Comparison of ENCODE assay signal across 7 mouse cellular contexts in genomic region chr19:25406481-25407184, GRCm38 (mm10).
DNase-seq lines count a peak whose midpoint lies in the region; ATAC-seq lines count a peak whose summit lies in the region.

No protein-coding gene starts in this region.

- H3K4me1 ChIP-seq in embryonic facial prominence, embryonic 11.5 days (ENCODE audit: control insufficient read depth, insufficient read depth, low read length), result peaks cover 2% of the 10 kb centered on the region; the same call in 1 of the 2 replicates
- H3K4me1 ChIP-seq in limb, embryonic 12.5 days (replicated peaks), result peaks cover 67% of the 10 kb centered on the region
- H3K4me1 ChIP-seq in midbrain, embryonic 15.5 days, result peaks cover 15% of the 10 kb centered on the region
- peaks cover 30% of the 10 kb centered on the region for H3K4me1 ChIP-seq in stomach, embryonic 16.5 days (ENCODE audit: control insufficient read depth, insufficient read depth, low read length)

- peak; percentile 85 for ATAC-seq in embryonic facial prominence, embryonic 11.5 days (replicated peaks; ENCODE audit: insufficient number of reproducible peaks, low FRiP score, low TSS enrichment, low read depth)
- ATAC-seq in limb, embryonic 12.5 days (ENCODE audit: insufficient number of reproducible peaks, insufficient read depth, low FRiP score, low TSS enrichment, low read depth), result peak; percentile 87
- peak; percentile 77 for ATAC-seq in midbrain, embryonic 15.5 days (replicated peaks)
- peak; percentile 91 for ATAC-seq in stomach, embryonic 16.5 days (ENCODE audit: insufficient read depth, low FRiP score)

- peak overlapping the region; percentile 42 for H3K4me3 ChIP-seq in embryonic facial prominence, embryonic 11.5 days (ENCODE audit: low read depth, low read length)
- H3K4me3 ChIP-seq in limb, embryonic 12.5 days (replicated peaks), result peak overlapping the region; percentile 52
- H3K4me3 ChIP-seq in midbrain, embryonic 15.5 days, result peak overlapping the region; percentile 37
- H3K4me3 ChIP-seq in stomach, embryonic 16.5 days (replicated peaks; ENCODE audit: low read length), result peak overlapping the region; percentile 52

- H3K9ac ChIP-seq in embryonic facial prominence, embryonic 11.5 days (replicated peaks; ENCODE audit: low read length), result peak overlapping the region; percentile 70
- H3K9ac ChIP-seq in limb, embryonic 12.5 days (replicated peaks), result peak overlapping the region; percentile 71
- 0 out of 2 replicates have a peak overlapping the region, but pooled peaks have one; percentile 21 for H3K9ac ChIP-seq in midbrain, embryonic 15.5 days
- H3K9ac ChIP-seq in stomach, embryonic 16.5 days (ENCODE audit: low read length), result peak overlapping the region; percentile 74

- under 1% methylated on average over 28 of the region's 28 CpGs for WGBS in embryonic facial prominence, embryonic 11.5 days
- WGBS in limb, embryonic 12.5 days, result under 1% methylated on average over 28 of the region's 28 CpGs
- 1% methylated on average over 28 of the region's 28 CpGs for WGBS in midbrain, embryonic 15.5 days
- WGBS in stomach, embryonic 16.5 days, result 2% methylated on average over 28 of the region's 28 CpGs

- H3K27me3 ChIP-seq in embryonic facial prominence, embryonic 11.5 days (ENCODE audit: control insufficient read depth, insufficient read depth, low read length), result no peaks in the 10 kb centered on the region
- no peaks in the 10 kb centered on the region for H3K27me3 ChIP-seq in limb, embryonic 12.5 days
- peaks cover 25% of the 10 kb centered on the region; the same call in 1 of the 2 replicates for H3K27me3 ChIP-seq in midbrain, embryonic 15.5 days (replicated peaks)
- no peaks in the 10 kb centered on the region for H3K27me3 ChIP-seq in stomach, embryonic 16.5 days (ENCODE audit: control insufficient read depth, insufficient read depth, low read length)

- peak; percentile 83 for DNase-seq in adrenal gland, postnatal 10 days
- DNase-seq in embryonic facial prominence, embryonic 11.5 days (ENCODE audit: low spot score), result peak; percentile 76
- DNase-seq in heart, adult 18-20 months, result peak; percentile 85 to 87
- DNase-seq in kidney, adult 18-20 months, result peak; percentile 85

- H3K9me3 ChIP-seq in embryonic facial prominence, embryonic 11.5 days (replicated peaks; ENCODE audit: control insufficient read depth, low read length), result no peaks in the 10 kb centered on the region
- H3K9me3 ChIP-seq in limb, embryonic 12.5 days, result 0 out of 2 replicates have a peak, but pooled peaks cover 14% of the 10 kb centered on the region
- no peaks in the 10 kb centered on the region for H3K9me3 ChIP-seq in midbrain, embryonic 15.5 days
- H3K9me3 ChIP-seq in stomach, embryonic 16.5 days (replicated peaks; ENCODE audit: control insufficient read depth, low read length), result 0 out of 2 replicates have a peak, but pooled peaks cover 3% of the 10 kb centered on the region

- peaks cover 4% of the 10 kb centered on the region; the same call in 1 of the 2 replicates for H3K36me3 ChIP-seq in embryonic facial prominence, embryonic 11.5 days (replicated peaks; ENCODE audit: control insufficient read depth, insufficient read depth, low read depth, low read length)
- peaks cover 27% of the 10 kb centered on the region for H3K36me3 ChIP-seq in limb, embryonic 12.5 days
- no peaks in the 10 kb centered on the region for H3K36me3 ChIP-seq in midbrain, embryonic 15.5 days (replicated peaks)
- H3K36me3 ChIP-seq in stomach, embryonic 16.5 days (ENCODE audit: control insufficient read depth, insufficient read depth, low read length), result peaks cover 23% of the 10 kb centered on the region

- H3K4me2 ChIP-seq in embryonic facial prominence, embryonic 11.5 days (ENCODE audit: low read depth, low read length), result peak overlapping the region; percentile 93
- peak overlapping the region; percentile 77 for H3K4me2 ChIP-seq in limb, embryonic 12.5 days
- peak overlapping the region; percentile 71 for H3K4me2 ChIP-seq in midbrain, embryonic 15.5 days
- peak overlapping the region; percentile 78 for H3K4me2 ChIP-seq in stomach, embryonic 16.5 days (ENCODE audit: low read depth, low read length)

- peak overlapping the region; percentile 87 for H3K27ac ChIP-seq in embryonic facial prominence, embryonic 11.5 days (replicated peaks; ENCODE audit: low read depth, low read length)
- H3K27ac ChIP-seq in limb, embryonic 12.5 days, result peak overlapping the region; percentile 99
- no peak overlapping the region for H3K27ac ChIP-seq in midbrain, embryonic 15.5 days
- peak overlapping the region; percentile 93 for H3K27ac ChIP-seq in stomach, embryonic 16.5 days (ENCODE audit: low read length)

Comparison
In these comparisons a context has a peak if more than half of its experiments do, and no peak if none do; other contexts are left out.
1. H3K9ac ChIP-seq: peak in every context shown above with its lines; median percentile 74 in stomach, embryonic 16.5 days; 71 in limb, embryonic 12.5 days; 70 in embryonic facial prominence, embryonic 11.5 days; 21 in midbrain, embryonic 15.5 days.